Mouse (Mus musculus): ENCODE measurements around the gene Rtbdn. TPM values are rescaled to one million over a fixed set of nuclear protein-coding genes. Genes with fewer than 3 reads are reported as not detected.

Gene Rtbdn
- polyA plus RNA-seq, 1 experiment: not detected

DNA sequence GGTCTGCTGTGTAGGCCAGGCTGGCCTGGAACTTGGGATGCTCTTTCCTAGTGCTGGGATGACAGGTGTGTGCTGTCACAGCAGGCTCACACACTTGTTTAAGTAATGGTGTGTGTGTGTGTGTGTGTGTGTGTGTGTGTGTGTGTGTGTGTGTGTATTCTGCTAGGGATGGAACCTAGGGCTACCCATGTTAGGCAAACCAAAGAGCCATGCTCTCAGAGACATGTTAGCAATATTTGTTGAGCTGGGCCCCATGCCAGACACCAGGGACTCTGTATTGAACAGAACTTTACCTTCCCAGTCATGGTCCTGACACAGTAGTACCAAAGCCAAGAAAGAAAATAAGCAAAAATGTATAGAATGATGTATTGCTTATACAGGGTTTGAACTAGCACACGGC, 19.3 kb upstream of the Rtbdn start:
- TF ChIP-seq CTCF (IDR thresholded peaks at IDR 0.05; ENCODE audit: low read depth, low read length): no peak
- TF ChIP-seq EP300 (IDR thresholded peaks at IDR 0.05; ENCODE audit: insufficient read depth, low read depth, low read length): no peak
- TF ChIP-seq POLR2A (IDR thresholded peaks at IDR 0.05; ENCODE audit: insufficient read depth, low read length): no peak
- H3K27ac ChIP-seq (ENCODE audit: insufficient read depth, low read length): no peak overlapping the region
- no peaks in the 10 kb centered on the region for H3K4me1 ChIP-seq (ENCODE audit: control insufficient read depth, insufficient read depth, low read length)
- no peaks in the 10 kb centered on the region for H3K36me3 ChIP-seq (ENCODE audit: control insufficient read depth, insufficient read depth, low read length, poor library complexity, severe bottlenecking)
- no peak overlapping the region for H3K4me3 ChIP-seq (ENCODE audit: low read depth, low read length)
- no peaks in the 10 kb centered on the region for H3K9me3 ChIP-seq (replicated peaks; ENCODE audit: control insufficient read depth, insufficient read depth, low read length, poor library complexity, severe bottlenecking)
- H3K27me3 ChIP-seq (ENCODE audit: control insufficient read depth, insufficient read depth, low read length, poor library complexity, severe bottlenecking): no peaks in the 10 kb centered on the region
- H3K9ac ChIP-seq (ENCODE audit: low read depth, poor library complexity, severe bottlenecking): no peak overlapping the region

DNA sequence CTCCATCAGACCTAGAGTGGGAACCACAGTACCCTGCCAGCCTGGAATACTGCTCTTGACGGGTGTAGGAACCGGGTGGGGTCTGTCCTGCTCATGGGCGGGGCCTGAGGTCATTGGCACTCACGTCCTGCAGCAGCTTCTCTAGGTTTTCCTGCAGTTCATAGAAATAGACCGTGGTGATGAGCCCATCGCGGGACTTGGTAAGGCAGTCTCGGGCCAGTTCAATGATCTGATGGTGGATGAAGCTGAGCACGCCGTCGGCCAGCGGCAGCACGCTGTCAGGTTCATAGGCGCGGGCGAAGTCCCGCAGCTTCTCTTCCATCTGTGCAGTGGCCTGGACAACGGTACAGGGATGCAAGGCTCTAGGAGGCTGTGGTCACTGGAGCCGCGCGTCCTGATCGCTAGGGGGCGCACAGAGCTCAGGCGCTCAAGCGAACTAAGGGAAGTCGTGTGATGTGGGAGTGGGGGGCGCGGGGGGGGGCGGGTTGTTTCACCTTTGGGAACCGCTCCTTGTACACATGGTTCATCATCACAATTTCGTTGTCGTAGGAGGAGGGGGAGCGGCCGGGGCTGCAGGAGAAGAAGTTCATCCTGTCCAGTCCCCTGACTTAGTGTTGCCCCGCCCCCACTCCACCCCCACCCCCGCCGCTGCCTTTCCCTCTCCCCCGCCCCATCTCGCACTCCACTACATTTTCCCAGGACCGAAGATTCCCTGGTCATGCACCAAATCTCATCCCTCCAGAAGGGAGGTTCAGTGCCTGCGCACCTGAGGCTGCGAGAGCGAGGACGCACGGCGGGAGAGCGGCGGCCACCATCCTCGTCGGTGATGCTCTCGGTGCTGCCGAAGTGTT, 18.1 kb upstream of the Rtbdn start:
- H3K27me3 ChIP-seq (ENCODE audit: control insufficient read depth, insufficient read depth, low read length, poor library complexity, severe bottlenecking): no peaks in the 10 kb centered on the region
- H3K4me1 ChIP-seq (ENCODE audit: control insufficient read depth, insufficient read depth, low read length): no peaks in the 10 kb centered on the region
- H3K27ac ChIP-seq (ENCODE audit: insufficient read depth, low read length): no peak overlapping the region
- H3K9me3 ChIP-seq (replicated peaks; ENCODE audit: control insufficient read depth, insufficient read depth, low read length, poor library complexity, severe bottlenecking): no peaks in the 10 kb centered on the region
- peak overlapping the region; percentile 14; the same call in 1 of the 2 replicates for H3K9ac ChIP-seq (ENCODE audit: low read depth, poor library complexity, severe bottlenecking)
- TF ChIP-seq CTCF (IDR thresholded peaks at IDR 0.05; ENCODE audit: low read depth, low read length) (peak; percentile 84), POLR2A (IDR thresholded peaks at IDR 0.05; ENCODE audit: insufficient read depth, low read length) (no peak)
- no peaks in the 10 kb centered on the region for H3K36me3 ChIP-seq (ENCODE audit: control insufficient read depth, insufficient read depth, low read length, poor library complexity, severe bottlenecking)
- H3K4me3 ChIP-seq (ENCODE audit: low read depth, low read length): peak overlapping the region; percentile 63

DNA sequence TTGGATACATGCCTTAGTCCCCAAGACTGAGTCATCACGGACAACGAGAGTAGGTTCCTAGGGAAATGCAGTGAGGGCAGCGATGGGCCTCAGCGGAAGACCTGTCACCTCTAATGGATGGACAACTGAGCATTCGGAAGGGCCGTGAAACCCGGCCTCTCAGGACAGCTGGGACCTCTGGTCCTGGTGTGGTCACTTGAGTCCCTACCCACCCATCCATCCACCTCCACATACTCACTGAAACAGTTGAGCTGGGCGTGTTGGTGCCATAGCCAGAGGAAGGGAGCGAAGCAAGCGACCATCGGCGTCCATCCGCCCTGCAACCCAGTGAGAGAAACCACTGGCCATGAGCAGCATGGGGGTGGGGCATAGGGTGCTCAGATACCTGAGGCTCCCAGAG, 16.2 kb upstream of the Rtbdn start:
- no peak overlapping the region for H3K9ac ChIP-seq (ENCODE audit: low read depth, poor library complexity, severe bottlenecking)
- no peaks in the 10 kb centered on the region for H3K9me3 ChIP-seq (replicated peaks; ENCODE audit: control insufficient read depth, insufficient read depth, low read length, poor library complexity, severe bottlenecking)
- no peaks in the 10 kb centered on the region for H3K36me3 ChIP-seq (ENCODE audit: control insufficient read depth, insufficient read depth, low read length, poor library complexity, severe bottlenecking)
- no peak overlapping the region for H3K4me3 ChIP-seq (ENCODE audit: low read depth, low read length)
- H3K27ac ChIP-seq (ENCODE audit: insufficient read depth, low read length): no peak overlapping the region
- TF ChIP-seq POLR2A (IDR thresholded peaks at IDR 0.05; ENCODE audit: insufficient read depth, low read length): no peak
- no peak for TF ChIP-seq CTCF (IDR thresholded peaks at IDR 0.05; ENCODE audit: low read depth, low read length)
- H3K27me3 ChIP-seq (ENCODE audit: control insufficient read depth, insufficient read depth, low read length, poor library complexity, severe bottlenecking): no peaks in the 10 kb centered on the region
- no peaks in the 10 kb centered on the region for H3K4me1 ChIP-seq (ENCODE audit: control insufficient read depth, insufficient read depth, low read length)

DNA sequence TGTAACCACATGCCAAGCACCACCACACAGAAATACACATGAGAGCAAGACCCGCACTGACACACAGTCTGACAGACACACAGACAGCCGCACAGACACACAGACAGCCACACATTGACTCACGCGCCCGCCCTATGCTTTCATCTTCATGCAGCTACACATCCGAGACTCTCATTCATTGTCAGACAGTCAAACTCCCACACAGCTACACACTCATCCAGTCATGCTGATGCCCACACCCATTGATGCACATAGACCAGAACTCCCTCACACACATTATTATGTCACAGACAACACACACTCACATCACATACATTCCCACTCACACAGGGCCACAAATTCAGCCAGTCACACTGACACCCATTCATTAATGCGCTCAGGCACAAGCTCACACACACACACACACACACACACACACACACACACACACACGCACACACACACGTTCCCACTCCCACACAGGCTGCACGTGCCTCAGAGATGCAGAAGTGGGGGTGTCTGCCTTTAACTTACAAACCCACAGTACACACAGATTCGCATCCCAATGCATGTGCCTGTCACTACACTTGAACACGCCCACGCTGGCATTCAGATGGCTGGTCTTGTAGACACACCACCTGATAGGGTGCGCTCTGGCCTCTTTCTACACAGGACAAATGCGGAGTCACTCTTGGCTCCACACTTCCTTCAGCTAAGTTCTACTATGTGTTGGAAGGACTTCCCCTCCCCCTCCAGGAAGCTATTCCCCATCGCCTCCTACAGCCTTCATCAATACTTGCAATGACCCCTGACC, 12.8 kb upstream of the Rtbdn start:
- no peak overlapping the region for H3K9ac ChIP-seq (ENCODE audit: low read depth, poor library complexity, severe bottlenecking)
- no peaks in the 10 kb centered on the region for H3K36me3 ChIP-seq (ENCODE audit: control insufficient read depth, insufficient read depth, low read length, poor library complexity, severe bottlenecking)
- H3K4me3 ChIP-seq (ENCODE audit: low read depth, low read length): no peak overlapping the region
- no peak overlapping the region for H3K27ac ChIP-seq (ENCODE audit: insufficient read depth, low read length)
- no peaks in the 10 kb centered on the region for H3K9me3 ChIP-seq (replicated peaks; ENCODE audit: control insufficient read depth, insufficient read depth, low read length, poor library complexity, severe bottlenecking)
- TF ChIP-seq CTCF (IDR thresholded peaks at IDR 0.05; ENCODE audit: low read depth, low read length) (no peak), POLR2A (IDR thresholded peaks at IDR 0.05; ENCODE audit: insufficient read depth, low read length) (no peak), EP300 (IDR thresholded peaks at IDR 0.05; ENCODE audit: insufficient read depth, low read depth, low read length) (no peak)
- no peaks in the 10 kb centered on the region for H3K27me3 ChIP-seq (ENCODE audit: control insufficient read depth, insufficient read depth, low read length, poor library complexity, severe bottlenecking)
- H3K4me1 ChIP-seq (ENCODE audit: control insufficient read depth, insufficient read depth, low read length): no peaks in the 10 kb centered on the region

DNA sequence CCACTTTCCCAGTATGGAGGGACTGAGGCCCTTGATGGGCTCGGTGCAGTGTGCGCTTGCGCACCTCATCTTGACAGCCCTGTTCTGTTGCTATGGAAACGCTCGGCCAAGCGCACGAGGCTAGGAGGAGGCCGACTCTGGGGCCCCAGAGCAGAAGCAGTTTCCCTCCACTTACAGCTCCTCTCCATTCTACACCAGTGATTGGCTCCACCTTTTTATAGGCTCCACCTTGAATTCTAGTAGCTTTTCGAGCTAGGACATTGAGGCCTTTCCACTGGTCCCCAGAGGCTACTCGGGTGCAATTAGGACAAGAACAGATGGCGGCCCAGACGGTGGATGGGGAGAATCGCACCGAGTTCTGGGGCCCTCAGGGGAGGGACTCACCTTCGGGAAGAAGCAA, 11.9 kb upstream of the Rtbdn start:
- no peak for TF ChIP-seq EP300 (IDR thresholded peaks at IDR 0.05; ENCODE audit: insufficient read depth, low read depth, low read length)
- TF ChIP-seq POLR2A (IDR thresholded peaks at IDR 0.05; ENCODE audit: insufficient read depth, low read length): no peak
- no peak for TF ChIP-seq CTCF (IDR thresholded peaks at IDR 0.05; ENCODE audit: low read depth, low read length)
- H3K9me3 ChIP-seq (replicated peaks; ENCODE audit: control insufficient read depth, insufficient read depth, low read length, poor library complexity, severe bottlenecking): no peaks in the 10 kb centered on the region
- H3K27me3 ChIP-seq (ENCODE audit: control insufficient read depth, insufficient read depth, low read length, poor library complexity, severe bottlenecking): no peaks in the 10 kb centered on the region
- H3K4me3 ChIP-seq (ENCODE audit: low read depth, low read length): peak overlapping the region; percentile 28
- no peak overlapping the region for H3K9ac ChIP-seq (ENCODE audit: low read depth, poor library complexity, severe bottlenecking)
- H3K27ac ChIP-seq (ENCODE audit: insufficient read depth, low read length): no peak overlapping the region
- H3K36me3 ChIP-seq (ENCODE audit: control insufficient read depth, insufficient read depth, low read length, poor library complexity, severe bottlenecking): no peaks in the 10 kb centered on the region
- H3K4me1 ChIP-seq (ENCODE audit: control insufficient read depth, insufficient read depth, low read length): no peaks in the 10 kb centered on the region

DNA sequence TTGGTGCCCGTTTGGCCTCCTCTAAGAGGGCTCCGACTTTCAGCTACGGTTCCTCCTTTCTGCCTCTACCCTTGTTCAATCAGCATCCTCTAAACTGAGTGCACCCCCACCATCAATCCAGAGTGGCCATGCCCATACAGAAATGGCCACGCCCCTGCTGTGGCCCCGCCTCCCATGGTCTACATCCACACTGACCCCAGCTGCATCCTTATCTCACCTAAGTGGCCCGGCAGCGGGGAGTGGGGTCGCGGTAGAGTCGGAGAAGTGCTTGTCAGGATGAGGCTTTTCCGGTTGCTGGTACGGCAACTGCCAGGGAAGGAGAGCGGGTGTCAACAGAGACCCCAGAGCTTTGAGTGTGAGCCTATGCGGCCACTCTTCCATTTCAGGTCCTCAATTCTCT, 11.3 kb upstream of the Rtbdn start:
- H3K9ac ChIP-seq (ENCODE audit: low read depth, poor library complexity, severe bottlenecking): no peak overlapping the region
- H3K4me3 ChIP-seq (ENCODE audit: low read depth, low read length): no peak overlapping the region
- H3K27me3 ChIP-seq (ENCODE audit: control insufficient read depth, insufficient read depth, low read length, poor library complexity, severe bottlenecking): no peaks in the 10 kb centered on the region
- TF ChIP-seq EP300 (IDR thresholded peaks at IDR 0.05; ENCODE audit: insufficient read depth, low read depth, low read length): no peak
- no peak for TF ChIP-seq POLR2A (IDR thresholded peaks at IDR 0.05; ENCODE audit: insufficient read depth, low read length)
- H3K9me3 ChIP-seq (replicated peaks; ENCODE audit: control insufficient read depth, insufficient read depth, low read length, poor library complexity, severe bottlenecking): no peaks in the 10 kb centered on the region
- no peak overlapping the region for H3K27ac ChIP-seq (ENCODE audit: insufficient read depth, low read length)
- H3K4me1 ChIP-seq (ENCODE audit: control insufficient read depth, insufficient read depth, low read length): no peaks in the 10 kb centered on the region
- no peaks in the 10 kb centered on the region for H3K36me3 ChIP-seq (ENCODE audit: control insufficient read depth, insufficient read depth, low read length, poor library complexity, severe bottlenecking)

Data from ES-Bruce4 (cell line).